Mouse (Mus musculus) forebrain, embryonic 14.5 days (tissue): Measurements from ENCODE around the gene Map3k14. TPM values are rescaled to one million over a fixed set of nuclear protein-coding genes. Genes with fewer than 3 reads are reported as not detected.

ENCODE experiments used
- ATAC-seq: fragments of 200-750 bp; cut with Nextera tagmentation; 2 replicates; pipeline ENCODE4 v1.8.0; 2017; ENCODE audit warnings: mild to moderate bottlenecking, moderate library complexity
- DNase-seq: peaks from one replicate; pipeline ENCODE4 v3.0.0-alpha.2; 2015; ENCODE audit warnings: low spot score
- H3K27ac ChIP-seq: fragments of 300-500 bp; sonication (generic); 2 replicates; pipeline ENCODE4 v1.5.1; 2014; ENCODE audit warnings: low read depth, mild to moderate bottlenecking, control low read depth, low read length, moderate library complexity
- H3K27me3 ChIP-seq: fragments of 300-500 bp; sonication (generic); replicated peaks from 2 replicates; pipeline ENCODE4 v1.6.1; 2014; ENCODE audit warnings: low read length, control low read depth, mixed read lengths; ENCODE audit not compliant: control insufficient read depth, insufficient read depth
- H3K36me3 ChIP-seq: fragments of 300-500 bp; sonication (generic); 2 replicates; pipeline ENCODE4 v1.6.1; 2014; ENCODE audit warnings: low read length, control low read depth; ENCODE audit not compliant: control insufficient read depth, insufficient read depth
- H3K4me1 ChIP-seq: fragments of 300-500 bp; sonication (generic); 2 replicates; pipeline ENCODE4 v1.6.1; 2014; ENCODE audit warnings: antibody characterized with exemption, low read length, control low read depth; ENCODE audit not compliant: control insufficient read depth, insufficient read depth
- H3K4me2 ChIP-seq: fragments of 300-500 bp; sonication (generic); 2 replicates; pipeline ENCODE4 v1.6.1; 2014; ENCODE audit warnings: mild to moderate bottlenecking, control low read depth, low read length
- H3K4me3 ChIP-seq: fragments of 300-500 bp; sonication (generic); 2 replicates; pipeline ENCODE4 v1.5.1; 2014; ENCODE audit warnings: low read depth, low read length, control low read depth
- H3K9ac ChIP-seq: fragments of 300-500 bp; sonication (generic); 2 replicates; pipeline ENCODE4 v1.6.1; 2014; ENCODE audit warnings: mild to moderate bottlenecking, low read length, control low read depth, moderate library complexity
- H3K9me3 ChIP-seq: fragments of 300-500 bp; sonication (generic); replicated peaks from 2 replicates; pipeline ENCODE4 v1.6.1; 2016; ENCODE audit warnings: low read length, control low read depth, mixed read lengths; ENCODE audit not compliant: control insufficient read depth
- WGBS: fragments of 180-500 bp; shearing (Covaris S2); extraction: QIAGEN DNeasy Blood & Tissue Kit; methylation state at CpG from one replicate; pipeline ENCODE4 v1.1.7; 2014; 5-methylcytosine and 5-hydroxymethylcytosine counted together
- polyA plus RNA-seq: library from polyadenylated mRNA; unstranded; fragments of >200 nt; fragmentation: Nextera tagmentation; extraction: Ambion mirVana; gene quantifications from 2 replicates; pipeline ENCODE4 v1.2.1, GENCODE M21; 2014

Map3k14 gene
- polyA plus RNA-seq, 1 experiment from 2014 or later: 1.7 TPM

GRCm38 (mm10) chr11:103257938-103258481 is 9.3 kb downstream of the Map3k14 start:
- H3K36me3 ChIP-seq: no peaks in the 10 kb centered on the region
- 89% methylated on average over 4 of the region's 4 CpGs for WGBS
- H3K4me3 ChIP-seq: no peak overlapping the region
- no peaks in the 10 kb centered on the region for H3K27me3 ChIP-seq
- no peaks in the 10 kb centered on the region for H3K9me3 ChIP-seq
- H3K27ac ChIP-seq: no peak overlapping the region
- H3K9ac ChIP-seq: no peak overlapping the region
- DNase-seq (no peak), ATAC-seq (no peak)
- H3K4me1 ChIP-seq: 0 out of 2 replicates have a peak, but pooled peaks cover 1% of the 10 kb centered on the region
- H3K4me2 ChIP-seq: no peak overlapping the region

- DNase-seq: no peak
- WGBS: 93% methylated on average over 5 of the region's 5 CpGs
- Histone ChIP-seq H3K27ac (no peak overlapping the region), H3K27me3 (no peaks in the 10 kb centered on the region), H3K4me2 (no peak overlapping the region), H3K36me3 (no peaks in the 10 kb centered on the region), H3K9ac (no peak overlapping the region), H3K9me3 (no peaks in the 10 kb centered on the region), H3K4me3 (no peak overlapping the region), H3K4me1 (no peaks in the 10 kb centered on the region)
- no peak for ATAC-seq
These were observed 13.7 kb downstream of the Map3k14 start for GRCm38 (mm10) chr11:103253605-103254004.

GRCm38 (mm10) chr11:103252380-103252779 is 14.9 kb downstream of the Map3k14 start:
- peaks cover 9% of the 10 kb centered on the region for H3K4me1 ChIP-seq
- DNase-seq (no peak), ATAC-seq (no peak)
- no peak overlapping the region for H3K4me3 ChIP-seq
- no peaks in the 10 kb centered on the region for H3K27me3 ChIP-seq
- no peaks in the 10 kb centered on the region for H3K9me3 ChIP-seq
- 87% methylated on average over 5 of the region's 5 CpGs for WGBS
- H3K27ac ChIP-seq: no peak overlapping the region
- H3K36me3 ChIP-seq: no peaks in the 10 kb centered on the region
- no peak overlapping the region for H3K9ac ChIP-seq
- H3K4me2 ChIP-seq: no peak overlapping the region

GRCm38 (mm10) chr11:103250324-103250723 is 16.9 kb downstream of the Map3k14 start:
- Histone ChIP-seq H3K4me2 (no peak overlapping the region), H3K36me3 (no peaks in the 10 kb centered on the region), H3K9ac (no peak overlapping the region), H3K4me1 (peaks cover 12% of the 10 kb centered on the region), H3K27ac (no peak overlapping the region), H3K9me3 (no peaks in the 10 kb centered on the region), H3K27me3 (no peaks in the 10 kb centered on the region), H3K4me3 (no peak overlapping the region)
- no peak for DNase-seq
- WGBS: 90% methylated on average over 3 of the region's 3 CpGs
- no peak for ATAC-seq

GRCm38 (mm10) chr11:103249509-103249908 is 17.8 kb downstream of the Map3k14 start:
- H3K4me3 ChIP-seq: no peak overlapping the region
- no peaks in the 10 kb centered on the region for H3K9me3 ChIP-seq
- H3K36me3 ChIP-seq: no peaks in the 10 kb centered on the region
- H3K4me1 ChIP-seq: peaks cover 12% of the 10 kb centered on the region
- no peak overlapping the region for H3K4me2 ChIP-seq
- no peak overlapping the region for H3K9ac ChIP-seq
- WGBS: 66% methylated on average over 6 of the region's 6 CpGs
- no peak overlapping the region for H3K27ac ChIP-seq
- no peak for ATAC-seq
- DNase-seq: no peak
- H3K27me3 ChIP-seq: no peaks in the 10 kb centered on the region

GRCm38 (mm10) chr11:103248837-103249236 is 18.4 kb downstream of the Map3k14 start:
- no peak overlapping the region for H3K4me3 ChIP-seq
- H3K4me1 ChIP-seq: peaks cover 12% of the 10 kb centered on the region
- H3K27me3 ChIP-seq: no peaks in the 10 kb centered on the region
- H3K9me3 ChIP-seq: no peaks in the 10 kb centered on the region
- no peak overlapping the region for H3K4me2 ChIP-seq
- ATAC-seq: no peak
- 67% methylated on average over 5 of the region's 5 CpGs for WGBS
- H3K27ac ChIP-seq: no peak overlapping the region
- no peak overlapping the region for H3K9ac ChIP-seq
- DNase-seq: no peak
- H3K36me3 ChIP-seq: no peaks in the 10 kb centered on the region; the same call in 1 of the 2 replicates

GRCm38 (mm10) chr11:103247504-103248177 is 19.6 kb downstream of the Map3k14 start:
- H3K9me3 ChIP-seq: no peaks in the 10 kb centered on the region
- H3K4me3 ChIP-seq: no peak overlapping the region
- no peak overlapping the region for H3K4me2 ChIP-seq
- H3K36me3 ChIP-seq: no peaks in the 10 kb centered on the region; the same call in 1 of the 2 replicates
- no peaks in the 10 kb centered on the region for H3K27me3 ChIP-seq
- H3K4me1 ChIP-seq: peaks cover 12% of the 10 kb centered on the region
- WGBS: 60% methylated on average over 11 of the region's 11 CpGs
- peak overlapping the region; percentile 55 for H3K27ac ChIP-seq
- H3K9ac ChIP-seq: no peak overlapping the region
- ATAC-seq (peak; percentile 67; the same call in 1 of the 2 replicates), DNase-seq (peak; percentile 93)

- Histone ChIP-seq H3K9me3 (no peaks in the 10 kb centered on the region), H3K27ac (no peak overlapping the region), H3K4me2 (no peak overlapping the region), H3K4me1 (peaks cover 12% of the 10 kb centered on the region), H3K9ac (no peak overlapping the region), H3K36me3 (no peaks in the 10 kb centered on the region; the same call in 1 of the 2 replicates), H3K4me3 (no peak overlapping the region), H3K27me3 (no peaks in the 10 kb centered on the region)
- ATAC-seq (no peak), DNase-seq (no peak)
- 53% methylated on average over 4 of the region's 4 CpGs for WGBS
These were observed 20.5 kb downstream of the Map3k14 start for GRCm38 (mm10) chr11:103246731-103247290.
